Mouse (Mus musculus): ENCODE data around the gene Topbp1. TPM values are rescaled to one million over a fixed set of nuclear protein-coding genes. Genes with fewer than 3 reads are reported as not detected.

Topbp1 gene
- 86.4 and 96.5 TPM in 2 replicates for total RNA-seq (2017)

- ATAC-seq (ENCODE audit: extremely low read depth, insufficient number of reproducible peaks, low FRiP score, poor library complexity, severe bottlenecking): peak; percentile 99
Observed at GRCm38 (mm10) chr9:103304927-103305326, at the start of gene Topbp1, which contains the start of gene 1300017J02Rik. Topbp1 (plus strand) TSS chr9:103305215. 1300017J02Rik (minus strand) TSS chr9:103305082.

- no peak for ATAC-seq (ENCODE audit: extremely low read depth, insufficient number of reproducible peaks, low FRiP score, poor library complexity, severe bottlenecking)
Observed at GRCm38 (mm10) chr9:103265778-103266177, 39.2 kb upstream of the Topbp1 start.

GRCm38 (mm10) chr9:103271104-103271503 lies 33.9 kb upstream of the Topbp1 start:
- no peak for ATAC-seq (ENCODE audit: extremely low read depth, insufficient number of reproducible peaks, low FRiP score, poor library complexity, severe bottlenecking)

- ATAC-seq (ENCODE audit: extremely low read depth, insufficient number of reproducible peaks, low FRiP score, poor library complexity, severe bottlenecking): no peak
Observed at GRCm38 (mm10) chr9:103274819-103275218, 30.2 kb upstream of the Topbp1 start.

- no peak for ATAC-seq (ENCODE audit: extremely low read depth, insufficient number of reproducible peaks, low FRiP score, poor library complexity, severe bottlenecking)
Observed at GRCm38 (mm10) chr9:103275676-103276075, 29.3 kb upstream of the Topbp1 start.

GRCm38 (mm10) chr9:103276876-103277275 lies 28.1 kb upstream of the Topbp1 start:
- ATAC-seq (ENCODE audit: extremely low read depth, insufficient number of reproducible peaks, low FRiP score, poor library complexity, severe bottlenecking): no peak

GRCm38 (mm10) chr9:103286396-103286795 lies 18.6 kb upstream of the Topbp1 start:
- ATAC-seq (ENCODE audit: extremely low read depth, insufficient number of reproducible peaks, low FRiP score, poor library complexity, severe bottlenecking): no peak

GRCm38 (mm10) chr9:103286901-103287422 lies 18.1 kb upstream of the Topbp1 start:
- no peak for ATAC-seq (ENCODE audit: extremely low read depth, insufficient number of reproducible peaks, low FRiP score, poor library complexity, severe bottlenecking)

GRCm38 (mm10) chr9:103287840-103288488 lies 17.1 kb upstream of the Topbp1 start:
- no peak for ATAC-seq (ENCODE audit: extremely low read depth, insufficient number of reproducible peaks, low FRiP score, poor library complexity, severe bottlenecking)

- ATAC-seq (ENCODE audit: extremely low read depth, insufficient number of reproducible peaks, low FRiP score, poor library complexity, severe bottlenecking): no peak
Observed at GRCm38 (mm10) chr9:103288489-103289180, 16.4 kb upstream of the Topbp1 start.

GRCm38 (mm10) chr9:103294507-103294906 lies 10.5 kb upstream of the Topbp1 start:
- no peak for ATAC-seq (ENCODE audit: extremely low read depth, insufficient number of reproducible peaks, low FRiP score, poor library complexity, severe bottlenecking)

GRCm38 (mm10) chr9:103301086-103301485 lies 3.9 kb upstream of the Topbp1 start:
- ATAC-seq (ENCODE audit: extremely low read depth, insufficient number of reproducible peaks, low FRiP score, poor library complexity, severe bottlenecking): no peak

- ATAC-seq (ENCODE audit: extremely low read depth, insufficient number of reproducible peaks, low FRiP score, poor library complexity, severe bottlenecking): no peak
Observed at GRCm38 (mm10) chr9:103302239-103302638, 2.8 kb upstream of the Topbp1 start.

- ATAC-seq (ENCODE audit: extremely low read depth, insufficient number of reproducible peaks, low FRiP score, poor library complexity, severe bottlenecking): peak; percentile 30; the same call in 1 of the 2 replicates
Observed at GRCm38 (mm10) chr9:103302666-103303065, 2.3 kb upstream of the Topbp1 start.

GRCm38 (mm10) chr9:103305332-103306041 lies 472 bp downstream of the Topbp1 start:
- no peak for ATAC-seq (ENCODE audit: extremely low read depth, insufficient number of reproducible peaks, low FRiP score, poor library complexity, severe bottlenecking)

- no peak for ATAC-seq (ENCODE audit: extremely low read depth, insufficient number of reproducible peaks, low FRiP score, poor library complexity, severe bottlenecking)
Observed at GRCm38 (mm10) chr9:103309832-103310231, 4.8 kb downstream of the Topbp1 start.

- no peak for ATAC-seq (ENCODE audit: extremely low read depth, insufficient number of reproducible peaks, low FRiP score, poor library complexity, severe bottlenecking)
Observed at GRCm38 (mm10) chr9:103324678-103325077, 19.7 kb downstream of the Topbp1 start.

GRCm38 (mm10) chr9:103326449-103326848 lies 21.4 kb downstream of the Topbp1 start:
- no peak for ATAC-seq (ENCODE audit: extremely low read depth, insufficient number of reproducible peaks, low FRiP score, poor library complexity, severe bottlenecking)

- no peak for ATAC-seq (ENCODE audit: extremely low read depth, insufficient number of reproducible peaks, low FRiP score, poor library complexity, severe bottlenecking)
Observed at GRCm38 (mm10) chr9:103332663-103333062, 27.6 kb downstream of the Topbp1 start.

GRCm38 (mm10) chr9:103336912-103337311 lies 31.9 kb downstream of the Topbp1 start:
- ATAC-seq (ENCODE audit: extremely low read depth, insufficient number of reproducible peaks, low FRiP score, poor library complexity, severe bottlenecking): no peak

All from neutrophil, adult 5-6 weeks (primary cell).